Mouse (Mus musculus) E14TG2a.4 (cell line): Measurements from ENCODE around the gene Col25a1.

ENCODE experiments used
- CTCF ChIP-seq: conservative IDR thresholded peaks from 2 replicates; pipeline ENCODE4 v1.5.1; 2014; ENCODE audit warnings: low read length
- NANOG ChIP-seq: IDR thresholded peaks from 2 replicates; pipeline ENCODE4 v1.6.1; 2014; ENCODE audit warnings: borderline replicate concordance, low read length, mixed read lengths
- POU5F1 ChIP-seq: IDR thresholded peaks from 2 replicates; pipeline ENCODE4 v1.6.1; 2014; ENCODE audit warnings: low read length, borderline replicate concordance

DNA sequence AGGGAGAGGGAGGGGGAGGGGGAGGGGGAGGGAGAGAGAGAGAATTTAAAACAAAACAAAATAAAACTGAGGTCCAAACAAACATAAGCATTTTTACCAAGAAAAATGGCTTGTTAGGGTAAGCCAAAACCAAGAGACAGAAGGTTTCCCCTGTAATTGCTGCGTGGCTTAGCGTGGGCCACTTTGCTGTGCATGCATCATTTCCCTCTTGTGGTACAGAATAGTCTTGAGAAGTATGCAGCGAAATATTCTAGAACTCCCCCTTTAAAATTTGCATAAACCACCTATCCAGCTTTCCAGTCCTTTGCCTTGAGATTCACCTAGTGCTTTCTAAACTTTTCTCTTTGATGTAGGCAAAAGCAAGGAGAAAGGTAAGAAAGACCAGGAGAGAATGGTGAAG is 21.8 kb downstream of the Col25a1 start:
- TF ChIP-seq CTCF (no peak), POU5F1 (no peak), NANOG (no peak)
